Mouse (Mus musculus) cerebellum, postnatal 14 days (tissue): Measurements from ENCODE around the gene Rpl7l1.
"Not testable (repeated sequence)": the region's sequence is repeated elsewhere in the genome, so short reads cannot be mapped to it uniquely, and the experiment has no call there.

Source experiments
- DNase-seq, 2 experiments: peaks; one replicate each; pipeline ENCODE4 v3.0.0; 2021; ENCODE audit warnings: mixed read lengths in 2 of 2

Rpl7l1 gene

GRCm38 (mm10) chr17:46782341-46783221 lies at the start of gene Rpl7l1:
TSS of gene Rpl7l1 (minus strand) at chr17:46782672.
- peak; percentile 93 to 94 for DNase-seq

GRCm38 (mm10) chr17:46829856-46830535 lies 47.5 kb upstream of the Rpl7l1 start:
- no peak for DNase-seq

- no peak for DNase-seq
Observed at GRCm38 (mm10) chr17:46828935-46829334, 46.5 kb upstream of the Rpl7l1 start.

GRCm38 (mm10) chr17:46823091-46823490 lies 40.6 kb upstream of the Rpl7l1 start:
- no peak for DNase-seq

GRCm38 (mm10) chr17:46820628-46821027 lies 38.2 kb upstream of the Rpl7l1 start:
- DNase-seq, result no peak

GRCm38 (mm10) chr17:46817734-46818158 lies 35.3 kb upstream of the Rpl7l1 start:
- DNase-seq, result no peak

GRCm38 (mm10) chr17:46816306-46816705 lies 33.8 kb upstream of the Rpl7l1 start:
- DNase-seq, result no peak

- DNase-seq, result no peak
Observed at GRCm38 (mm10) chr17:46814497-46814896, 32.0 kb upstream of the Rpl7l1 start.

- DNase-seq, result no peak
Observed at GRCm38 (mm10) chr17:46813637-46814036, 31.2 kb upstream of the Rpl7l1 start.

GRCm38 (mm10) chr17:46812442-46812841 lies 30.0 kb upstream of the Rpl7l1 start:
- DNase-seq, result no peak

GRCm38 (mm10) chr17:46810672-46811071 lies 28.2 kb upstream of the Rpl7l1 start:
- no peak for DNase-seq

GRCm38 (mm10) chr17:46809131-46809830 lies 26.8 kb upstream of the Rpl7l1 start:
- no peak for DNase-seq

GRCm38 (mm10) chr17:46808376-46808775 lies 25.9 kb upstream of the Rpl7l1 start:
- DNase-seq, result no peak

- no peak for DNase-seq
Observed at GRCm38 (mm10) chr17:46801761-46802160, 19.3 kb upstream of the Rpl7l1 start.

GRCm38 (mm10) chr17:46799680-46800079 lies 17.2 kb upstream of the Rpl7l1 start:
- DNase-seq, result no peak

GRCm38 (mm10) chr17:46797386-46797785 lies 14.9 kb upstream of the Rpl7l1 start:
- DNase-seq, result no peak

GRCm38 (mm10) chr17:46796743-46797142 lies 14.3 kb upstream of the Rpl7l1 start:
- DNase-seq, result no peak

GRCm38 (mm10) chr17:46792963-46793362 lies 10.5 kb upstream of the Rpl7l1 start:
- DNase-seq, result no peak

- not testable (repeated sequence) for DNase-seq
Observed at GRCm38 (mm10) chr17:46787974-46788373, 5.5 kb upstream of the Rpl7l1 start.

- DNase-seq, result no peak
Observed at GRCm38 (mm10) chr17:46786952-46787351, 4.5 kb upstream of the Rpl7l1 start.

GRCm38 (mm10) chr17:46783222-46783565 lies 722 bp upstream of the Rpl7l1 start:
- DNase-seq, result no peak

GRCm38 (mm10) chr17:46781876-46782275 lies 596 bp downstream of the Rpl7l1 start:
- peak in 1 of 2 experiments; percentile 21 for DNase-seq

GRCm38 (mm10) chr17:46776087-46776486 lies 6.4 kb downstream of the Rpl7l1 start:
- DNase-seq, result no peak
